Mouse (Mus musculus): ENCODE data around the gene Mup17. TPM values are rescaled to one million over a fixed set of nuclear protein-coding genes. Genes with fewer than 3 reads are reported as not detected.
"Not testable (repeated sequence)": the region's sequence is repeated elsewhere in the genome, so short reads cannot be mapped to it uniquely, and the experiment has no call there.

The Mup17 gene
- polyA plus RNA-seq (2012; rRNA removed): not detected in 2 replicates

DNA sequence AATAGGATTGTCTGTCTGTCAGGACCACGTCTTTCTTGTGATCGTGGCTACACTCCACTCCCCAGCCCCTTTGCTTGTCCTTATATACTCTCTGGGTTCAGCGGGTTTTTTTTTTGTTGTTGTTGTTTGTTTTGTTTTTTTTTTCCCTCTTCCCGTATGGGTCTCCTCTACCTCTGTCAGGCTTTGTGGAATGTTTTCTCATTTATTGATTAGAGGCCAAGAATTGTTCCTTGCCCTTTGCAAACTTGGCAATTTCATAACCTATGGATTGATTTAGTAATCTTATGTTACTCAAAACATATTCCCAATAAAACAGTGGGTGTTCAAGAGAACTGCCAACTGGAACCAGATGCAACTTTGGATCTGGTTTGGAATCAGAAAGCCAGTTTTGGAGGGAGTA lies at the start of gene Mup17:
TSS of gene Mup17 (minus strand) at position 101 of the 400 bp plus-strand sequence.
- WGBS: 76% methylated on average over 4 of the region's 4 CpGs
- DNase-seq; H3K4me3 ChIP-seq (replicated peaks; ENCODE audit: extremely low read depth, low read depth, low read length); H3K4me1 ChIP-seq (ENCODE audit: control insufficient read depth, insufficient read depth, low read length): not testable (repeated sequence)

DNA sequence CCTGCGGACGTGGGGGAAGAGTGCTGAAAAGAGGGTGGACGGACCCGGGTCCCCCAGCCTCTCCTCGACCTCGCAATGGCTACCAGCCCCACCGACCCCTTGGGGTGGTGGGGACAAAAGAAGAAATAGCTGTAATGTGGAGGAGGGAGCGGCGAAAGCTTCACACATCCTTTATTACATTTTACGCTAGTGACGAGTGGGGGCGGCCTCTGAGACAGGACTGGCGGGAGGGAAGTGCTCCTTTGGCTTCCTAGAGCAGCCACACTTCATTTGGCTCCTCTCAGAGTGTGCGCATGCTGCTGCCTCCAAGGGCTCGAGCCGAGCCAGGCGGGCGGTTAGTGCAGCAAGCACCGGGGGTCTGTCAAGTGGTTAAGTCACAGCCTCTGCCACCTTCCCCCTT lies 24.1 kb downstream of the Mup17 start:
- WGBS: 87% methylated on average over 19 of the region's 19 CpGs
- H3K4me1 ChIP-seq (ENCODE audit: control insufficient read depth, insufficient read depth, low read length); H3K4me3 ChIP-seq (replicated peaks; ENCODE audit: extremely low read depth, low read depth, low read length); DNase-seq: not testable (repeated sequence)

DNA sequence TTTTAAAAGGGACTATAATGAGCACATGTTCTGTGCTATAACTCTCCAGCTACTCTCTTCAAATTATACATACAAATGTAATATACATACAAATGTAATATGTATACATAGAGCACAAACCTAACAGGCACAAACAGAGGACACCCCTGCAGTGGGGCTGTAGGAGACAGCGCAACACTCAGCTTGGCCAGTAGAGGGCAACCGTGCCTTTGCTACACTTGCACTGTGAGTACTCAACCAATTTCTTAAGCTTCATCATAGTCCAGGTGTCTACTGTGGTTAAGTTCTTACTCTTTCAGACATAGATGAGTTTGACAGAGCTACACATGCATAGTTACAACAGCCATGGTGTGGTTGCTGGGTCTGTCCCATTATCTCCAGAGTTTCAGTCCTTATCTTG lies 39.8 kb downstream of the Mup17 start:
- not testable (repeated sequence) for H3K4me1 ChIP-seq (ENCODE audit: control insufficient read depth, insufficient read depth, low read length); H3K4me3 ChIP-seq (replicated peaks; ENCODE audit: extremely low read depth, low read depth, low read length); DNase-seq
- WGBS: 33% methylated on average over 2 of the region's 2 CpGs

Other genes starting within 250 kb of the Mup17 start
- 0.15 TPM in 1 of 2 replicates, not detected in the other for gene Mup15, start 156.1 kb downstream of the Mup17 start, polyA plus RNA-seq (2012; rRNA removed)
- not detected in 2 replicates for gene Mup16, start 76.3 kb downstream of the Mup17 start, polyA plus RNA-seq (2012; rRNA removed)
- not detected in 2 replicates for gene Mup18, start 78.3 kb upstream of the Mup17 start, polyA plus RNA-seq (2012; rRNA removed)
- gene Mup19, start 186.4 kb upstream of the Mup17 start, polyA plus RNA-seq (2012; rRNA removed): not detected in 2 replicates
- gene Mup5, start 239.4 kb upstream of the Mup17 start, polyA plus RNA-seq (2012; rRNA removed): not detected in 2 replicates

Measured in lung, adult 2 months (tissue).